Mouse (Mus musculus) liver, postnatal 0 days (tissue): ENCODE data around the gene Nploc4.

ENCODE experiments used
- CTCF ChIP-seq: sonication (generic); IDR thresholded peaks from 2 replicates; pipeline ENCODE4 v1.5.1; 2016; ENCODE audit warnings: antibody characterized with exemption, low read depth
- EP300 ChIP-seq: IDR thresholded peaks from 2 replicates; pipeline ENCODE4 v1.6.1; 2016; ENCODE audit warnings: antibody characterized with exemption, low read depth, mild to moderate bottlenecking

- TF ChIP-seq CTCF (no peak), EP300 (no peak)
These were observed 86.0 kb downstream of the Nploc4 start for GRCm38 (mm10) chr11:120351250-120352092.
